Mouse (Mus musculus): Measurements from ENCODE around the gene Olfr1427.
"Not testable (repeated sequence)": the region's sequence is repeated elsewhere in the genome, so short reads cannot be mapped to it uniquely, and the experiment has no call there.

Gene Olfr1427

GRCm38 (mm10) chr19:12103234-12103633, at the start of gene Olfr1427:
Olfr1427 (minus strand) TSS chr19:12103334.
- DNase-seq (ENCODE audit: low spot score in 2 of 2): no peak

GRCm38 (mm10) chr19:12145452-12145851, 42.3 kb upstream of the Olfr1427 start:
- no peak for DNase-seq (ENCODE audit: low spot score in 2 of 2)

GRCm38 (mm10) chr19:12143356-12143755, 40.2 kb upstream of the Olfr1427 start:
- no peak for DNase-seq (ENCODE audit: low spot score in 2 of 2)

- DNase-seq (ENCODE audit: low spot score in 2 of 2): no peak
Measured at GRCm38 (mm10) chr19:12134289-12134688, 31.2 kb upstream of the Olfr1427 start.

- no peak for DNase-seq (ENCODE audit: low spot score in 2 of 2)
Measured at GRCm38 (mm10) chr19:12123103-12123502, 20.0 kb upstream of the Olfr1427 start, which contains the start of gene Olfr76. Olfr76 (minus strand) TSS chr19:12123203.

- DNase-seq (ENCODE audit: low spot score in 2 of 2): no peak
Measured at GRCm38 (mm10) chr19:12116464-12116863, 13.3 kb upstream of the Olfr1427 start.

GRCm38 (mm10) chr19:12115797-12116196, 12.7 kb upstream of the Olfr1427 start, which contains the start of gene Olfr1428:
Olfr1428 (minus strand) TSS chr19:12115897.
- no peak for DNase-seq (ENCODE audit: low spot score in 2 of 2)

GRCm38 (mm10) chr19:12113807-12114206, 10.7 kb upstream of the Olfr1427 start:
- DNase-seq (ENCODE audit: low spot score in 2 of 2): no peak

GRCm38 (mm10) chr19:12104541-12104940, 1.4 kb upstream of the Olfr1427 start:
- no peak for DNase-seq (ENCODE audit: low spot score in 2 of 2)

GRCm38 (mm10) chr19:12091913-12092312, 11.2 kb downstream of the Olfr1427 start, which contains the start of gene Olfr1426:
Olfr1426 (minus strand) TSS chr19:12092013.
- no peak for DNase-seq (ENCODE audit: low spot score in 2 of 2)

GRCm38 (mm10) chr19:12077631-12078030, 25.5 kb downstream of the Olfr1427 start, which contains the start of gene Olfr1425:
Olfr1425 (minus strand) TSS chr19:12077731.
- not testable (repeated sequence) for DNase-seq (ENCODE audit: low spot score in 2 of 2)

GRCm38 (mm10) chr19:12069546-12069945, 33.6 kb downstream of the Olfr1427 start:
- DNase-seq (ENCODE audit: low spot score in 2 of 2): not testable (repeated sequence)

- not testable (repeated sequence) for DNase-seq (ENCODE audit: low spot score in 2 of 2)
Measured at GRCm38 (mm10) chr19:12067806-12068205, 35.3 kb downstream of the Olfr1427 start.

GRCm38 (mm10) chr19:12062582-12062981, 40.6 kb downstream of the Olfr1427 start, which contains the start of gene Olfr1424:
Olfr1424 (minus strand) TSS chr19:12062682.
- DNase-seq (ENCODE audit: low spot score in 2 of 2): not testable (repeated sequence)

Data from spleen, postnatal 14 days (tissue).